Mouse (Mus musculus): ENCODE data around the gene Sfpq. TPM values are rescaled to one million over a fixed set of nuclear protein-coding genes. Genes with fewer than 3 reads are reported as not detected.

The Sfpq gene
- polyA plus RNA-seq, 1 experiment: 47.9 TPM

GRCm38 (mm10) chr4:127080806-127081205 is 59.7 kb downstream of the Sfpq start:
- H3K27ac ChIP-seq (ENCODE audit: insufficient read depth, low read depth, low read length): no peak overlapping the region

GRCm38 (mm10) chr4:127083131-127083530 is 62.0 kb downstream of the Sfpq start:
- H3K27ac ChIP-seq (ENCODE audit: insufficient read depth, low read depth, low read length): no peak overlapping the region
- no peaks in the 10 kb centered on the region for H3K36me3 ChIP-seq (ENCODE audit: control insufficient read depth, insufficient read depth, low read length)
- peaks cover 5% of the 10 kb centered on the region; the same call in 1 of the 2 replicates for H3K4me1 ChIP-seq (ENCODE audit: control insufficient read depth, insufficient read depth, insufficient read length, low read length)
- no peaks in the 10 kb centered on the region for H3K27me3 ChIP-seq (ENCODE audit: control insufficient read depth, insufficient read depth, low read length)
- TF ChIP-seq CTCF (IDR thresholded peaks at IDR 0.05; ENCODE audit: extremely low read depth, insufficient read length, insufficient replicate concordance, low read depth, low read length) (no peak), POLR2A (IDR thresholded peaks at IDR 0.05; ENCODE audit: low read depth, low read length) (no peak)
- WGBS: 75% methylated on average over 2 of the region's 2 CpGs
- H3K4me3 ChIP-seq (ENCODE audit: low read depth, low read length): no peak overlapping the region

More at GRCm38 (mm10) chr4:127080806-127081205, 59.7 kb downstream of the Sfpq start:
- TF ChIP-seq POLR2A (IDR thresholded peaks at IDR 0.05; ENCODE audit: low read depth, low read length): no peak
- no peak for TF ChIP-seq CTCF (IDR thresholded peaks at IDR 0.05; ENCODE audit: extremely low read depth, insufficient read length, insufficient replicate concordance, low read depth, low read length)
- Histone ChIP-seq H3K27me3 (ENCODE audit: control insufficient read depth, insufficient read depth, low read length) (no peaks in the 10 kb centered on the region), H3K36me3 (ENCODE audit: control insufficient read depth, insufficient read depth, low read length) (no peaks in the 10 kb centered on the region), H3K4me3 (ENCODE audit: low read depth, low read length) (no peak overlapping the region), H3K4me1 (ENCODE audit: control insufficient read depth, insufficient read depth, insufficient read length, low read length) (peaks cover 7% of the 10 kb centered on the region; the same call in 1 of the 2 replicates)
- WGBS: 48% methylated on average over 1 of the region's 1 CpGs

DNA sequence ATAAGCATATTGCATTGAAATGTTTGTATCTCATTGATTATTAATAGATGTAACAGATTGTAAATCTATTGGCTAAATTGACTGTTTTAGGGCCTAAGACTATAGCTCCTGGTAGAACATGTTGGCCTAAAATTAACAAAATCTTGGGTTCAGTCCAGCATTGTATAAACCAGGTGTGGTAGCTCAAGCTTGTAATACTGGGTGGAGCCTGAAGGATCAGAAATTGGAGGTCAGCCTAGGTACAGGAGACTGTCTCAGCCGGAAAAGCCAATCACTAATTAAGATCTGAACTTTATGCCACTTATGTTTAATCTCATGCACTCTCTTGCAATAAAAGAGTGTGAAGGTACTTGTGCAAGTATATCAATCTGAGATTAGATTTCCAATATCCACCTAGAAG is 64.6 kb downstream of the Sfpq start:
- H3K36me3 ChIP-seq (ENCODE audit: control insufficient read depth, insufficient read depth, low read length): peaks cover 6% of the 10 kb centered on the region
- no peaks in the 10 kb centered on the region for H3K27me3 ChIP-seq (ENCODE audit: control insufficient read depth, insufficient read depth, low read length)
- no peak overlapping the region for H3K4me3 ChIP-seq (ENCODE audit: low read depth, low read length)
- TF ChIP-seq CTCF (IDR thresholded peaks at IDR 0.05; ENCODE audit: extremely low read depth, insufficient read length, insufficient replicate concordance, low read depth, low read length): no peak
- no peak for TF ChIP-seq POLR2A (IDR thresholded peaks at IDR 0.05; ENCODE audit: low read depth, low read length)
- H3K4me1 ChIP-seq (ENCODE audit: control insufficient read depth, insufficient read depth, insufficient read length, low read length): peaks cover 5% of the 10 kb centered on the region; the same call in 1 of the 2 replicates
- no peak overlapping the region for H3K27ac ChIP-seq (ENCODE audit: insufficient read depth, low read depth, low read length)
- WGBS: 16% methylated on average over 1 of the region's 1 CpGs

Other genes starting within 250 kb of the Sfpq start
- gene Zmym4, start 53.2 kb upstream of the Sfpq start, polyA plus RNA-seq (2012; rRNA removed): 0.19 and 0.74 TPM in 2 replicates
- gene Zmym1, start 39.8 kb downstream of the Sfpq start, polyA plus RNA-seq (2012; rRNA removed): 0.20 and 0.39 TPM in 2 replicates
- gene Zmym6, start 56.1 kb downstream of the Sfpq start, polyA plus RNA-seq (2012; rRNA removed): 0.76 and 1.1 TPM in 2 replicates
- 5.7 and 15.6 TPM in 2 replicates for gene Tmem35b, start 102.4 kb downstream of the Sfpq start, polyA plus RNA-seq (2012; rRNA removed)
- gene Dlgap3, start 147.9 kb downstream of the Sfpq start, polyA plus RNA-seq (2012; rRNA removed): 0.47 and 0.75 TPM in 2 replicates
- gene Smim12, start 222.5 kb downstream of the Sfpq start, polyA plus RNA-seq (2012; rRNA removed): 13.4 and 18.1 TPM in 2 replicates

Measured in small intestine, adult 2 months (tissue).